ENCODE assay signal across 16 mouse cellular contexts in the genomic region with DNA sequence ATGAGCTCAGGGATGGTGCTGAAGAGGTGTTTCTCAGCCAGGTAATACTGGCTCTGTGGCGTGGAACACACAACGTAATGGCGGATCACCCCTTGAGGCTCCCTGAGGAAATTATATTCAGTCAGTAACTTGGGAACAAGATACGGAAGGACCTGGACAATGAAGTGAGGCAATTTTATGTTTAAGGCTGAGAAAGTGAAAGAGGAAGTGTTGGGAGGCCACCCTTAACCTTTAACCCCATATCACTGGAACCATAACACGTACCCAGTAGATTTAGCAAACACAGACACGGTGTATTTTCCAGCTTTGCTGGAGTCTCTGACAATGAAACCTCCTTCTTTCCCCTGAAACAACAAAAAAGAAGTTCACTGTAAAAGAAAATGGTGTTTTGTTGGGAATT.
"Had no signal": no experiment of that assay in that cellular context is flagged by ENCODE, and none has a peak within 500 bp of the region (broad histone marks: within the 10 kb centered on the region; RNA-seq: fewer than 3 reads in every experiment).

No protein-coding gene starts in this region.

- H3K9ac ChIP-seq: limb, embryonic 13.5 days; liver, embryonic 13.5 days; neural tube, embryonic 12.5 days; stomach, embryonic 15.5 days had no signal

- H3K4me3 ChIP-seq: layer of hippocampus, adult 2 months; limb, embryonic 13.5 days; liver, embryonic 13.5 days; midbrain, embryonic 10.5 days; neural tube, embryonic 12.5 days; stomach, embryonic 15.5 days had no signal

- H3K27ac ChIP-seq: layer of hippocampus, adult 2 months; limb, embryonic 13.5 days; liver, embryonic 13.5 days; midbrain, embryonic 10.5 days; neural tube, embryonic 12.5 days; stomach, embryonic 15.5 days had no signal

- H3K27me3 ChIP-seq: limb, embryonic 13.5 days; liver, embryonic 13.5 days; neural tube, embryonic 12.5 days; stomach, embryonic 15.5 days had no signal

- H3K4me1 ChIP-seq: limb, embryonic 13.5 days; liver, embryonic 13.5 days; midbrain, embryonic 10.5 days; neural tube, embryonic 12.5 days; stomach, embryonic 15.5 days had no signal

- H3K36me3 ChIP-seq: limb, embryonic 13.5 days; midbrain, embryonic 10.5 days; neural tube, embryonic 12.5 days; stomach, embryonic 15.5 days had no signal

- DNase-seq: kidney, adult 11 months; kidney, postnatal 10 days; kidney, postnatal 4 days; left cerebral cortex, postnatal 4 days; liver, embryonic 13.5 days; lung, adult 18-20 months; lung, postnatal 14 days; midbrain, embryonic 14.5 days; retina, postnatal 1 day; right cerebral cortex, postnatal 4 days; thymus, postnatal 36 days had no signal

- H3K4me2 ChIP-seq: limb, embryonic 13.5 days; liver, embryonic 13.5 days; neural tube, embryonic 12.5 days; stomach, embryonic 15.5 days had no signal

- H3K9me3 ChIP-seq: limb, embryonic 13.5 days; liver, embryonic 13.5 days; midbrain, embryonic 10.5 days; neural tube, embryonic 12.5 days; stomach, embryonic 15.5 days had no signal
